Mouse (Mus musculus) E14TG2a.4 (cell line): ENCODE measurements around the gene Wipf1.

ENCODE experiments used
- CTCF ChIP-seq: conservative IDR thresholded peaks from 2 replicates; pipeline ENCODE4 v1.5.1; 2014; ENCODE audit warnings: low read length
- NANOG ChIP-seq: IDR thresholded peaks from 2 replicates; pipeline ENCODE4 v1.6.1; 2014; ENCODE audit warnings: borderline replicate concordance, low read length, mixed read lengths

- no peak for TF ChIP-seq NANOG
- TF ChIP-seq CTCF, result no peak
Measured at GRCm38 (mm10) chr2:73453717-73454116, 75.8 kb downstream of the Wipf1 start.
